Mouse (Mus musculus): ENCODE measurements around the gene Snx6. TPM values are rescaled to one million over a fixed set of nuclear protein-coding genes. Genes with fewer than 3 reads are reported as not detected.
"Not testable (repeated sequence)": the region's sequence is repeated elsewhere in the genome, so short reads cannot be mapped to it uniquely, and the experiment has no call there.

Snx6 gene
- polyA plus RNA-seq, 1 experiment from 2014 or later, result 208 TPM

DNA sequence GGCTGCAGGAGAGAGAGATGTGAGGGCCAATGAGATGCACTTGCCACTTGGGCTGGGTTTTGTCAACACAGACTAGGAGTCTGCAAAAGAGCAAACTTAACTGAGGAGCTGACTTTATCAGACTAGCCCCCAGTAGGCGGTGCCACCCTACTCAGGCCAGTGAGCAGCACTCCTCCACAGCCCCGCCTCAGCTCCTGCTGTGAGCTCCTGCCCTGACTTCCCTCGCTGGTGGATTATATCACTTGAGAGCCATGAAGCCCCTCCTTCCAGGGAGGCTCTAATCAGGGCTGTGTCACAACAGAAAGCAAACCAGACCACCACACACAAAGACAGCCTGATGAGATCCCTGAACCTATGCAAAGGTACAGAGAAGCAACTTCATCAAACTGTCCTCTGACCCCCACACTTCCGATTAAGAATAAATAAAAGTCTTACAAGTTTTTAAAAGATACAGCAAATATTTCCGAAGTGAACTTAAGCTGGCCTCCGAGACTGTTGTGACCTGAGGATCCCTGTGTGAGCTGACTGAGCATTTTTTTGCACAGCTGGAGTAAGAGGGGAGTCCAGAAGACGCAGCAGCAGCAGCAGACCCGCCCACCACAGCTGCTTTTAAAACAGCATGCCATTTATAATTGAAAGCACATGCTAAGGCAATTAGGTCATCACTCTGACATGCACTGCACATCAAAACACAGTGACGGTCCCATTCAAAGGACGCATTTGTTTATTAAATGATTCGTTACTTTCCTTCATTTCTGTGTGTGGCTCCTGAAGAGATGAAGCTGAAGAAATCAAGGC is 6.0 kb downstream of the Snx6 start:
- H3K9me3 ChIP-seq (replicated peaks), result no peaks in the 10 kb centered on the region
- H3K9ac ChIP-seq, result no peak overlapping the region
- H3K27ac ChIP-seq, result no peak overlapping the region
- H3K4me1 ChIP-seq, result peaks cover 37% of the 10 kb centered on the region
- ATAC-seq (ENCODE audit: low FRiP score), result no peak
- H3K4me3 ChIP-seq, result no peak overlapping the region
- H3K36me3 ChIP-seq, result peaks cover 5% of the 10 kb centered on the region; the same call in 1 of the 2 replicates
- H3K27me3 ChIP-seq, result no peaks in the 10 kb centered on the region
- 0 out of 2 replicates have a peak overlapping the region, but pooled peaks have one; percentile 3 for H3K4me2 ChIP-seq (replicated peaks)
- 22% methylated on average over 11 of the region's 11 CpGs for WGBS

DNA sequence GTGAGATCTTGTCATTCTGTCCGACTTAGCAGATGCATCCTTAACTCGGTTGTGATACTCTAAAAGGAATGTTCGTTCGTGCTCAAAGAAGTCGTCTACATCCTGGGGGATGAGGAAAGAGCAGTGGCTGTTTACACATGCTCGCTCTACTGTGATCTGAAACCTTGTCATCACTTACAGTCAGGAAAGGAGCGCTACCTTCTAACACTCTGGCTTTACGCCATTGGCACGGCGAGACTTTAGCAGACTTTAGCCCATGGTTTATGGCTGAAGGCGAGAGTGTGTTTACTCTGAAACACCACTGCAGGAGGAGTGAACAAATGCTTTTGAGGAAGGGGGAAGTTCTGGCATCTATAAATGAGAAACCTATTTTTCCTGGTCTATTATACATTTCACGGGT is 31.9 kb downstream of the Snx6 start:
- no peak for ATAC-seq (ENCODE audit: low FRiP score)
- H3K4me1 ChIP-seq, result no peaks in the 10 kb centered on the region
- H3K4me3 ChIP-seq, result no peak overlapping the region
- 95% methylated on average over 12 of the region's 12 CpGs for WGBS
- no peaks in the 10 kb centered on the region for H3K9me3 ChIP-seq (replicated peaks)
- H3K4me2 ChIP-seq (replicated peaks), result no peak overlapping the region
- no peak overlapping the region for H3K27ac ChIP-seq
- no peak overlapping the region for H3K9ac ChIP-seq
- no peaks in the 10 kb centered on the region for H3K27me3 ChIP-seq
- peaks cover 71% of the 10 kb centered on the region for H3K36me3 ChIP-seq

DNA sequence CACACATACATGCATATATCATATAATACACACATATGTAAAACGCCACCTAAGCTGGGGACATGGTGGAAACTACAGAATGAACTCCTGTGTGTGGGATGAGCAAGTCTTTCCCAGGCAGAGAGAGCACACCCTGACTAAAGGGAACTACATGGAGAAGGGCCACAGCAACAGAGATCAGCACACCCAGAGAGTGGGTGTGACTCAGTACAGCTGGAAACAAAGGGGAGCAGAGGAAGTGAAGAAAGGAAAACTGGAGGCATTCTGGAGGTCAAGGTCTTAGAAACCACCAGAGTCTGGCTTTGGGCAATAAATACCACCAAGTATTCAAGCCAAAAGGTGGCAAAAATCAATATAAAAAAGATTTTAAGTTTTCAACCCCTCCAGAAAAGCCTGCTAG is 34.8 kb downstream of the Snx6 start:
- ATAC-seq (ENCODE audit: low FRiP score), result no peak
- 97% methylated on average over 1 of the region's 1 CpGs for WGBS
- no peaks in the 10 kb centered on the region for H3K9me3 ChIP-seq (replicated peaks)
- no peak overlapping the region for H3K4me3 ChIP-seq
- peaks cover 62% of the 10 kb centered on the region for H3K36me3 ChIP-seq
- H3K4me2 ChIP-seq (replicated peaks), result no peak overlapping the region
- H3K27me3 ChIP-seq, result no peaks in the 10 kb centered on the region
- no peaks in the 10 kb centered on the region for H3K4me1 ChIP-seq
- no peak overlapping the region for H3K9ac ChIP-seq
- no peak overlapping the region for H3K27ac ChIP-seq

DNA sequence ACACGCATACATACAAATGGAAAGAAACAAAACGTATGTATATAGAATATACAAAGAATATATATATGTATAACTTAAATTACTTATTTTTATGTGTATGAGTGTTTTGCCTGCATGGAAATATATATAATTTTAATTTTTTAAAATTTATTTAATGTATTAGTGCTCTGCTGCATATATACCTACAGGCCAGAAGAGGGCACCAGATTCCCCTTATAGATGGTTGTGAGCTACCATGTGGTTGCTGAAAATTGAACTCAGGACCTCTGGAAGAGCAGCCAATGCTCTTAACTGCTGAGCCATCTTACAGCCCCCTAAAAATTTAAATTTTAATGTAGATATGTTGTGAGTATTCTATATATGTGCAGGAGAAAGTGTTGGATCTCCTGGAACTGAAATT is 36.7 kb downstream of the Snx6 start:
- Histone ChIP-seq H3K4me1 (no peaks in the 10 kb centered on the region), H3K27ac (no peak overlapping the region), H3K4me2 (replicated peaks) (no peak overlapping the region), H3K9ac (no peak overlapping the region), H3K36me3 (peaks cover 58% of the 10 kb centered on the region), H3K9me3 (replicated peaks) (no peaks in the 10 kb centered on the region), H3K4me3 (no peak overlapping the region), H3K27me3 (no peaks in the 10 kb centered on the region)
- ATAC-seq (ENCODE audit: low FRiP score), result no peak
- whole genome bisulfite sequencing, result 98% methylated on average over 2 of the region's 2 CpGs

DNA sequence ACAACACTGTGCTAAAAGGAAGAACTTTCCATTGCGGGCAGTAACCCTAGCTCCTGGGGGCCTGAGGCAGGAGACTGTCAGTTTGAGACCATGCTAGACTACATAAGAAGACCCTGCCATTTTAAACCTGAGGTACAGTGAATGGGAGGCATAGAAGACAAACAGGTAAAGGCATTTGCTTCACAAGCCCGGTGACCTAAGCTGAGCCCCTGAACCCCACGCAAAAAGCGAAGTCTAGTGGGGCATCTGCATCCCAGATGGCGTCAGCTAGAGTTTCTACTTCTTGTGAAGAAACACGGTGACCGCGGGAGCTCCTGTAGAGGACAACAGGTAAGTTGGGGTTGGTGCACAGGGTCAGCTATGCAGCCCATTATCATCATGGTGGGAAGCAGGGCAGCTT is 46.9 kb downstream of the Snx6 start:
- Histone ChIP-seq H3K4me2 (replicated peaks) (no peak overlapping the region), H3K27me3 (no peaks in the 10 kb centered on the region), H3K4me3 (no peak overlapping the region), H3K4me1 (no peaks in the 10 kb centered on the region), H3K36me3 (peaks cover 69% of the 10 kb centered on the region), H3K27ac (no peak overlapping the region), H3K9me3 (replicated peaks) (no peaks in the 10 kb centered on the region), H3K9ac (no peak overlapping the region)
- WGBS, result 94% methylated on average over 8 of the region's 8 CpGs
- no peak for ATAC-seq (ENCODE audit: low FRiP score)

DNA sequence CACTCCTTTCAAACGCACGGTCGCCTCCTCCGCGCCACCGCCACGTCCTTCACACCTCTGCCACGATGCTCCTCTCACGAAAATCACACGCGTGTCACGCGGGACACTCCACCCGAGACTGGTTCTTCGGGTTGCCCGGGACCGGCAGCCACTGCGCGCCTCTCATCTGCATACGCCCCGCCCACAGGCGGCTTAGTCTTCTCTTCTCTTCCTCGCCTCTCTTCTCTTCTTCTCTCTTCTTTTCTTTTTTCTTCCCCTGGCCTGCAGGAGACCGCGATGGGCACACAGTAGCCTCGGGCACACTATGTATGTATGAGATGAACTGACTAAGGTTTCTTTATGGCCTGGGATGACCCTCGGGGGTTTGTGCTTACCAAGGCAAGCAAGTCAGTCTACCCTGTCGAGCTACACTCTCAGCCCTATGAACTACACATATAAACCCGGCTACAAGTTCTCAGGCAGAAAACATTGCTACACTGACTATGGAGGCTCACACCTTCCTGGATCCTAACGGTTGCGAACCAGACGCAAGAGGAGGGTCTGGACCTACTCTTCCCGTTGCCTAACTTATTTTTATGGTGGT is 56.8 kb downstream of the Snx6 start:
- H3K9ac ChIP-seq; H3K36me3 ChIP-seq; H3K27me3 ChIP-seq; H3K4me1 ChIP-seq; H3K9me3 ChIP-seq (replicated peaks); H3K27ac ChIP-seq; H3K4me3 ChIP-seq: not testable (repeated sequence)
- WGBS, result 0% methylated on average over 5 of the region's 33 CpGs
- ATAC-seq (ENCODE audit: low FRiP score), result peak; percentile 63
- H3K4me2 ChIP-seq (replicated peaks), result 0 out of 2 replicates have a peak overlapping the region, but pooled peaks have one; percentile 32

DNA sequence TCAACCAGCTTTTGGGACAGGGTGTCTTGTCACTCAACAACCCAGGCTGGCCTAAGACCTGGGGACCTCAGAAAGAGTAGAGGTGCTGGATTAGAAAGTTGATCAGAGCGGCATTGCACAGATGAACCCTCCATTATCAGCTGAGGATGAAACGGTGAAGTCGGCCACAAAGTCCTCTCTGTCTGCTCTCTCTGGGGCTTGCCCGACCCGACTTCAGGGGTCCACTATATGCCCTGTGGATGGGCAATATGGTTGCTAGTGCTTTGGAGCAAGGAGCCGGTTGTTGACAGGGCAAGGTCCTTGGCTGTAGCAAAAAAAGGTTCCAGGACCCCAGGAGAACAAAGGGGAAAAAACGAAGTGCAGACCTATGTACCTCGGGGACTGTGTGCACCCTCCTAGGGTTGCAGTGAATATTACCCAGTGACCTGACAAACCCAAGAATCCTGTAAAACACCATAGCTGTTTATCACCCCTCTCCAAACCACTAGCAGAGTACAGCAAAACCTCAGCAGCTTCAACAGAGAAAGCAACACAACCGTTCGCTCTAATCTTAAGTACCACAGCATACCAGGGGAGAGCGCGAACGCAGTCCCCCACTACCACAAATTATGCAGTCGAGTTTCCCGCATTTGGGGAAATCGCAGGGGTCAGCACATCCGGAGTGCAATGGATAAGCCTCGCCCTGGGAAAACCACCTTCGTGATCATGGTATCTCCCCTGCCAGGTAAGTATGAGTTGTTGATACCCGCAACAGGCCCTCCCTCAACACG is 57.4 kb downstream of the Snx6 start:
- ATAC-seq (ENCODE audit: low FRiP score), result peak; percentile 87
- no CpG with 5 or more reads among the region's 21 CpGs for WGBS
- H3K9ac ChIP-seq; H3K27me3 ChIP-seq; H3K4me3 ChIP-seq; H3K4me2 ChIP-seq (replicated peaks); H3K27ac ChIP-seq; H3K4me1 ChIP-seq; H3K36me3 ChIP-seq; H3K9me3 ChIP-seq (replicated peaks): not testable (repeated sequence)

DNA sequence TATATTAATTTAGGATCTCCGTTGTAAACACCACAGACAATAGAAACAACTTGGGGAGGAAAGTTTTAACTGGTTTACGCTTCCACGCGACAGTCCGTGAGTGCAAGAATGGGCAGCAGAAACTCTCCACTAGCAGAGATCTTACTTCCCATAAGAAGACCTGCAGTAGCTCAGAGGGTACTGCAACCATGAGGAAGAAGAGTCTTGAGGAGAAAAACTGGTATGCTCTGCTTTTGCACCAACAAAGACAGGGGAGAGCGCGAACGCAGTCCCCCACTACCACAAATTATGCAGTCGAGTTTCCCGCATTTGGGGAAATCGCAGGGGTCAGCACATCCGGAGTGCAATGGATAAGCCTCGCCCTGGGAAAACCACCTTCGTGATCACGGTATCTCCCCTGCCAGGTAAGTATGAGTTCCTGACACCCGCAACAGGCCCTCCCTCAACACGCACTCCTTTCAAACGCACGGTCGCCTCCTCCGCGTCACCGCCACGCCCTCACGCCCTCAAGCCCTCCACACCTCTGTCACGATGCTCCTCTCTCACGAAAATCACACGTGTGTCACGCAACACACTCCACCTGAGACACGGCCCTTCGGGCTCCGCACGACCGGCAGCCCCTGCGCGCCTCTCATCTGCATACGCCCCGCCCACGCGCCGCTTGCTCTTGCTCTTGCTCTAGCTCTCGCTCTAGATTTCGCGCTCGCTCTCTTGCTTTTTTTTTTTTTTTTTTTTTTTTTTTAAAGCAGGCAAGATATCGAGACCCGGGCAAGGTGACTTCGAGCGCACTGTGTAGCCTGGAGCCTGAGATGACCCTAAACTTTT is 61.0 kb downstream of the Snx6 start:
- ATAC-seq (ENCODE audit: low FRiP score), result peak; percentile 64
- not testable (repeated sequence) for H3K9me3 ChIP-seq (replicated peaks); H3K27ac ChIP-seq; H3K9ac ChIP-seq; H3K36me3 ChIP-seq; H3K4me1 ChIP-seq; H3K27me3 ChIP-seq; H3K4me3 ChIP-seq
- WGBS, result 1% methylated on average over 7 of the region's 49 CpGs
- H3K4me2 ChIP-seq (replicated peaks), result 0 out of 2 replicates have a peak overlapping the region, but pooled peaks have one; percentile 24

DNA sequence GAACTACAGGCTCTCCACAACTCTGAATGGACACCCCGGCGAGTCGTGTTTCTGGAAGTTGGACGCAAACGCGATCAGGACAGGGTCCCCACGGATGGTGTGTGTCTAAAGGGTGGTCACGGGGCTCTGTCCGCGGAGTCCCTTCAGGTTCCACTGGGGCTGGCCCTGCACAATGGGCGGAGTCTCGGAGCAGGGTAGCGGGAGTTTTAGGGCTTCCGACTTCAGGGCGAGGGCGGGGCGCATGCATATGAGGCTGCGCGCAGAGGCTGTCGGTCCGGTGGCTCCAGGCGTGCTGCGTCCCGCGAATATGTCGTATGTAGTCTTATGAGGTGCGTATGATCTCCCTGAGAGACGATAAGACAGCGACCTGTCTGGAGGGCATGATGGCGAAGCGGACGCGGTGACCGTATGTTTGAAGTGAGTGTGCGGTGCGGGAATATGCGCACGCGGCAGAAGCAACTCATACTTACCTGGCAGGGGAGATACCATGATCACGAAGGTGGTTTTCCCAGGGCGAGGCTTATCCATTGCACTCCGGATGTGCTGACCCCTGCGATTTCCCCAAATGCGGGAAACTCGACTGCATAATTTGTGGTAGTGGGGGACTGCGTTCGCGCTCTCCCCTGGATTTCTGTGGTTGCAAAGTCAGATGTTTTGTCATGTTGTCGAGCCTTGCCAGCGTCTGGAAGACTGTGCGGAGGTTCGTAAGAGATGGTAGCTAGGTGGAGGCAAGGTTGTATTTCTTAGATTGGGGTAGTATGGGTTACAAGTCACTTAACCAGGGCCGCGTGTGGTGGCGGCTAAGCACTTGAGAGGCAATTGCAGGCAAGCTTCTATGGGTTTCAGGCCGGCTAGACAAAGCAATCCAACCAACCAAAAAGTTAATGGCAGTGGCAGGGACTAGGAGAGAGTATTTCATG is 66.1 kb downstream of the Snx6 start:
- not testable (repeated sequence) for H3K9ac ChIP-seq; H3K4me3 ChIP-seq; H3K36me3 ChIP-seq; H3K27ac ChIP-seq; H3K4me2 ChIP-seq (replicated peaks); H3K4me1 ChIP-seq; H3K9me3 ChIP-seq (replicated peaks); H3K27me3 ChIP-seq
- peak; percentile 93 for ATAC-seq (ENCODE audit: low FRiP score)
- WGBS, result no CpG with 5 or more reads among the region's 56 CpGs

DNA sequence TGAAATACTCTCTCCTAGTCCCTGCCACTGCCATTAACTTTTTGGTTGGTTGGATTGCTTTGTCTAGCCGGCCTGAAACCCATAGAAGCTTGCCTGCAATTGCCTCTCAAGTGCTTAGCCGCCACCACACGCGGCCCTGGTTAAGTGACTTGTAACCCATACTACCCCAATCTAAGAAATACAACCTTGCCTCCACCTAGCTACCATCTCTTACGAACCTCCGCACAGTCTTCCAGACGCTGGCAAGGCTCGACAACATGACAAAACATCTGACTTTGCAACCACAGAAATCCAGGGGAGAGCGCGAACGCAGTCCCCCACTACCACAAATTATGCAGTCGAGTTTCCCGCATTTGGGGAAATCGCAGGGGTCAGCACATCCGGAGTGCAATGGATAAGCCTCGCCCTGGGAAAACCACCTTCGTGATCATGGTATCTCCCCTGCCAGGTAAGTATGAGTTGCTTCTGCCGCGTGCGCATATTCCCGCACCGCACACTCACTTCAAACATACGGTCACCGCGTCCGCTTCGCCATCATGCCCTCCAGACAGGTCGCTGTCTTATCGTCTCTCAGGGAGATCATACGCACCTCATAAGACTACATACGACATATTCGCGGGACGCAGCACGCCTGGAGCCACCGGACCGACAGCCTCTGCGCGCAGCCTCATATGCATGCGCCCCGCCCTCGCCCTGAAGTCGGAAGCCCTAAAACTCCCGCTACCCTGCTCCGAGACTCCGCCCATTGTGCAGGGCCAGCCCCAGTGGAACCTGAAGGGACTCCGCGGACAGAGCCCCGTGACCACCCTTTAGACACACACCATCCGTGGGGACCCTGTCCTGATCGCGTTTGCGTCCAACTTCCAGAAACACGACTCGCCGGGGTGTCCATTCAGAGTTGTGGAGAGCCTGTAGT is 76.4 kb downstream of the Snx6 start:
- H3K9ac ChIP-seq; H3K36me3 ChIP-seq; H3K4me2 ChIP-seq (replicated peaks); H3K9me3 ChIP-seq (replicated peaks); H3K4me1 ChIP-seq; H3K27me3 ChIP-seq; H3K27ac ChIP-seq; H3K4me3 ChIP-seq: not testable (repeated sequence)
- peak; percentile 91 for ATAC-seq (ENCODE audit: low FRiP score)
- WGBS, result no CpG with 5 or more reads among the region's 56 CpGs

Measured in hindbrain, embryonic 12.5 days (tissue).